Mouse (Mus musculus) kidney, embryonic 16.5 days (tissue): Measurements from ENCODE around the gene Dyrk2. TPM values are rescaled to one million over a fixed set of nuclear protein-coding genes. Genes with fewer than 3 reads are reported as not detected.

Experiments used
- ATAC-seq: fragments of 200-750 bp; cut with Nextera tagmentation; 2 replicates; pipeline ENCODE4 v1.8.0; 2017; ENCODE audit warnings: moderate TSS enrichment; ENCODE audit not compliant: low FRiP score, low TSS enrichment
- H3K27ac ChIP-seq: fragments of 300-500 bp; sonication (generic); 2 replicates; pipeline ENCODE4 v1.5.1; 2014; ENCODE audit warnings: low read length
- H3K27me3 ChIP-seq: fragments of 300-500 bp; sonication (generic); 2 replicates; pipeline ENCODE4 v1.6.1; 2014; ENCODE audit warnings: low read length, control low read depth, mixed read lengths; ENCODE audit not compliant: insufficient read depth
- H3K36me3 ChIP-seq: fragments of 300-500 bp; sonication (generic); 2 replicates; pipeline ENCODE4 v1.6.1; 2014; ENCODE audit warnings: low read length, control low read depth, mixed read lengths; ENCODE audit not compliant: insufficient read depth
- H3K4me1 ChIP-seq: fragments of 300-500 bp; sonication (generic); 2 replicates; pipeline ENCODE4 v1.6.1; 2014; ENCODE audit warnings: low read length, control low read depth, mixed read lengths; ENCODE audit not compliant: insufficient read depth
- H3K4me2 ChIP-seq: fragments of 300-500 bp; sonication (generic); replicated peaks from 2 replicates; pipeline ENCODE4 v1.6.1; 2014; ENCODE audit warnings: low read depth, low read length
- H3K4me3 ChIP-seq: fragments of 300-500 bp; sonication (generic); 2 replicates; pipeline ENCODE4 v1.5.1; 2014; ENCODE audit warnings: mild to moderate bottlenecking, low read length
- H3K9ac ChIP-seq: fragments of 300-500 bp; sonication (generic); replicated peaks from 2 replicates; pipeline ENCODE4 v1.6.1; 2014; ENCODE audit warnings: low read length
- H3K9me3 ChIP-seq: fragments of 300-500 bp; sonication (generic); 2 replicates; pipeline ENCODE4 v1.6.1; 2016; ENCODE audit warnings: low read length, control low read depth
- WGBS: fragments of 180-500 bp; shearing (Covaris S2); extraction: QIAGEN DNeasy Blood & Tissue Kit; methylation state at CpG from one replicate; pipeline ENCODE4 v1.1.7; 2014; 5-methylcytosine and 5-hydroxymethylcytosine counted together
- polyA plus RNA-seq: library from polyadenylated mRNA; unstranded; fragments of >200 nt; fragmentation: Nextera tagmentation; extraction: Ambion mirVana; gene quantifications from 2 replicates; pipeline ENCODE4 v1.2.1, GENCODE M21; 2015

Dyrk2 gene
- polyA plus RNA-seq, 1 experiment from 2014 or later, result 7.6 TPM

DNA sequence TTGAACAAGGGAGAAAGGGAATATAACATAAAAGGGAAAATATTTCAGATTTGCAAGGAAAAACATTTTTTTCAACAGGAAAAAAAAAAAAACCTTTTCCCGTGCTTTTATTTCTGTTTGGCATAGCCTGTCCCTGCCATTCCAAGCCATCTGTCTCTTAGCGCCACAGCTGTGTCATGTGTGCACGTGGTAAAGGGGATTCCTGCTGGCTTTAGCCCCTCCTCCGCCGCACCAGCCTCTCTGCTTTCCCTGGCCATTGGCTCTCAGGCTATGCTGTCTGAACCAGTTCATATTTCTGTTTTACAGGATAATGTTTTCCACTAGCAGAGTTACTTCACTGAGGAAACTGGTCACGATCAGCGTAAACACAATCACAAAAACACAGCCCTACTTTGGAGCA is 49.1 kb downstream of the Dyrk2 start:
- no peaks in the 10 kb centered on the region for H3K36me3 ChIP-seq
- ATAC-seq, result peak; percentile 82; the same call in 1 of the 2 replicates
- no peak overlapping the region for H3K4me3 ChIP-seq
- no peaks in the 10 kb centered on the region for H3K4me1 ChIP-seq
- H3K9ac ChIP-seq, result no peak overlapping the region
- H3K27ac ChIP-seq, result no peak overlapping the region
- no peaks in the 10 kb centered on the region for H3K9me3 ChIP-seq
- 30% methylated on average over 7 of the region's 7 CpGs for whole genome bisulfite sequencing
- no peak overlapping the region for H3K4me2 ChIP-seq
- H3K27me3 ChIP-seq, result no peaks in the 10 kb centered on the region

DNA sequence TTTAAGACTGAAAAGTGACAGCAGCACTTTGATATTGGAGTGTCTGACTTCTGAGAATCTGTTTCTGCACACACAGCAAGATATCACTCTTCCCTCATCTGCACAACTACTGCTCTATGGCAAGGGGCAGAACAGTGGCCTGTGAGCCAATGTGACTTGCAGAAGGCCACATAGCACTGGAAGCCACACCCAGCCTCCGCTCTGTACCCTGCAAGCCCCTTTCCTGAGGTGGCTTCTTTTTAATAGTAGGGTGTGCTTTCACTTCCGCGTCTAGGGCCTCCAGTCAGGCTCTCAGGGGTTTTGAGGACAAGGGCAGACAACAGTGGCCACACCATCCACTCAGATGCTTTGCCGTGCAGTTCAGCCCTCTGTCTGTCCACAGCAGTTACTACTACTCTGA is 50.2 kb downstream of the Dyrk2 start:
- 84% methylated on average over 4 of the region's 4 CpGs for WGBS
- H3K4me2 ChIP-seq, result no peak overlapping the region
- H3K27me3 ChIP-seq, result no peaks in the 10 kb centered on the region
- no peaks in the 10 kb centered on the region for H3K9me3 ChIP-seq
- no peak for ATAC-seq
- no peaks in the 10 kb centered on the region for H3K36me3 ChIP-seq
- no peak overlapping the region for H3K4me3 ChIP-seq
- no peak overlapping the region for H3K27ac ChIP-seq
- no peak overlapping the region for H3K9ac ChIP-seq
- H3K4me1 ChIP-seq, result no peaks in the 10 kb centered on the region

DNA sequence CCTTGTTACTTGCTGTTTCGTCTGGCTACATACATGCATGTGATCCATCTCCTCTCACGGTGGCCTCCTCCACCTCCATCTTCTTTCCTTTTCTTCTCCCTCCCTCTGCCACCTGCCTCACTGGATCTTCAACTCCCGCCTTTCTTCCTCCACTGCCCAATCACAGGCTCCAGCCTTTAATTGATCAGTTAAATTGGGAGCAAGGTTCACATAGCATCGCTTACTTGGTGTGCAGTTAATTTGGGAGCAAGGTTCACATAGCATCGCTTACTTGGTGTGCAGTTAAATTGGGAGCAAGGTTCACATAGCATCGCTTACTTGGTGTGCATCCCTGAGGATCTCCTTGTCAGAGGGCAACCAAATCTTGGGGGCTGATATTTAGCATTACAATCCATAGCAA is 52.9 kb downstream of the Dyrk2 start:
- Histone ChIP-seq H3K36me3 (no peaks in the 10 kb centered on the region), H3K9ac (no peak overlapping the region), H3K27me3 (no peaks in the 10 kb centered on the region), H3K4me3 (no peak overlapping the region), H3K9me3 (no peaks in the 10 kb centered on the region), H3K4me2 (no peak overlapping the region), H3K27ac (no peak overlapping the region), H3K4me1 (no peaks in the 10 kb centered on the region)
- WGBS, result 84% methylated on average over 6 of the region's 6 CpGs
- peak; percentile 52; the same call in 1 of the 2 replicates for ATAC-seq

DNA sequence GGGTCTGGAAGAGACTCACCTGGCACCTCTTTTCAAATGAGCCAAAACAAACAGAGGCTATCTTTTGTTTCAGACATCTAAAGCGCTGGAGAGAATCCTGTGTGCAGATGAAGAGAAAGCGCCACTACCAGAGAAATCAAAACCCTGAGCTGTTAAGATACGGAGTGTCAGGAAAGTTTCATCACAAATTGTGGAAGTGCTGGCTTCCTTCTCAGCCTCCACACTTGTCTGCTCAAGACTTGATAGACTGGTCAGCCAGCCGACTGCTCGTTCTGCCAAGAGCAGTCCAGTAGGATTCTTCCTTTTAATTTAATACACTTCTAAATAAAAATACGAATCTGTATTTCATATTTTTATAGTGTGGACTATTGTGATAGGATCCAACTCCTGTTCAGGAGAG is 58.1 kb downstream of the Dyrk2 start:
- 58% methylated on average over 6 of the region's 6 CpGs for WGBS
- no peaks in the 10 kb centered on the region for H3K9me3 ChIP-seq
- no peaks in the 10 kb centered on the region for H3K36me3 ChIP-seq
- H3K27ac ChIP-seq, result no peak overlapping the region; the same call in 1 of the 2 replicates
- no peak overlapping the region for H3K9ac ChIP-seq
- H3K27me3 ChIP-seq, result no peaks in the 10 kb centered on the region
- ATAC-seq, result no peak
- no peak overlapping the region for H3K4me3 ChIP-seq
- no peak overlapping the region; the same call in 1 of the 2 replicates for H3K4me2 ChIP-seq
- H3K4me1 ChIP-seq, result peaks cover 16% of the 10 kb centered on the region

DNA sequence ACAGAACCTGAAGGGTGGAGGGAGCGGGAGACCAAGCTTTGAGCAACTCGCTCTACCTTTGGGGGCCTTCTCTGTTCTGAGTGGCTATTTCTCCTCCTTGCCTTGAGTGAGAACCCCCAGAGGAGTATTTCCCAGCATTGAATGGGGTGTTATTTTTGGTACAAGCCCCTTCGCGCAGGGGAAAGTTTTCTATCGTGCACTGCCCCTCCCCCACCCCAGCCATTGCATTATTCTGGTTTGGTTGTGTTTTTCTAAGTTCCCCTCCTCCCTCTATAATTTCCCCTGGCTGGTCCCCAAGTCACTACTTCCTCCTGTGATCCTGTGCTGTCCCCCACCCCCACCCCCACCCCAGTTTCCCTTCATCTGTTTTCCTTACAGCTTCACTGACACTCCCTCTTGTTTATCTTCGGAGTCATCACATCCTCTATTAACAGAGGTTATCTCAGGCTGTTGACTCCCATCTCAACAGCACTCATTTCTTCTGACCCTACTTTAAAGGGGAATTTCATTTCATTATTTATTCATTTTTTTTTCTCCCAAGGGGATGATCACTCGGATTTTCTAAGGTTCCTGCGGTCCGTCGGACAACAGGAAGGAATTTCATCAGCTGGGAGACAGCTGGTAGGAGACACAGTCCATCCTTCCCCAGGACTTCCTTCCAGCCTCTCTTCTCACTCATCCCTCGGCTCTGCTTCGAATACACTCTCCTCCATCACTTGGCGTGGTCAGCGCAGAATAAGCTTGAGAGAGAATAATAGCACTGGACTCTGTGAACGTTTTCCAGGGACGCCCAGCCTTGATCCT is 58.9 kb downstream of the Dyrk2 start:
- Histone ChIP-seq H3K4me2 (peak overlapping the region; percentile 36), H3K27me3 (no peaks in the 10 kb centered on the region), H3K4me3 (no peak overlapping the region), H3K9ac (no peak overlapping the region), H3K9me3 (no peaks in the 10 kb centered on the region), H3K36me3 (no peaks in the 10 kb centered on the region), H3K27ac (peak overlapping the region; percentile 12; the same call in 1 of the 2 replicates), H3K4me1 (peaks cover 16% of the 10 kb centered on the region)
- 22% methylated on average over 16 of the region's 16 CpGs for WGBS
- peak; percentile 85; the same call in 1 of the 2 replicates for ATAC-seq
